Mouse (Mus musculus): ENCODE measurements around the gene Gal3st4. TPM values are rescaled to one million over a fixed set of nuclear protein-coding genes. Genes with fewer than 3 reads are reported as not detected.

Gal3st4 gene
- polyA plus RNA-seq, 1 experiment from 2014 or later = 0.60 TPM

GRCm38 (mm10) chr5:138258542-138258941 is 14.1 kb downstream of the Gal3st4 start:
- Histone ChIP-seq H3K27ac (ENCODE audit: low read depth, low read length) (peak overlapping the region; percentile 39; the same call in 1 of the 2 replicates), H3K9me3 (ENCODE audit: control insufficient read depth, low read length) (no peaks in the 10 kb centered on the region), H3K4me3 (ENCODE audit: low read depth, low read length) (no peak overlapping the region), H3K4me2 (no peak overlapping the region), H3K36me3 (ENCODE audit: control insufficient read depth, insufficient read depth, low read length) (peaks cover 21% of the 10 kb centered on the region), H3K4me1 (replicated peaks; ENCODE audit: control insufficient read depth, insufficient read depth, low read length) (peaks cover 59% of the 10 kb centered on the region), H3K27me3 (replicated peaks; ENCODE audit: control insufficient read depth, insufficient read depth, low read length) (no peaks in the 10 kb centered on the region), H3K9ac (ENCODE audit: low read depth, low read length) (0 out of 2 replicates have a peak overlapping the region, but pooled peaks have one; percentile 5)
- ATAC-seq (replicated peaks; ENCODE audit: low FRiP score) (no peak), DNase-seq (ENCODE audit: low spot score) (no peak)
- WGBS = 83% methylated on average over 6 of the region's 6 CpGs

DNA sequence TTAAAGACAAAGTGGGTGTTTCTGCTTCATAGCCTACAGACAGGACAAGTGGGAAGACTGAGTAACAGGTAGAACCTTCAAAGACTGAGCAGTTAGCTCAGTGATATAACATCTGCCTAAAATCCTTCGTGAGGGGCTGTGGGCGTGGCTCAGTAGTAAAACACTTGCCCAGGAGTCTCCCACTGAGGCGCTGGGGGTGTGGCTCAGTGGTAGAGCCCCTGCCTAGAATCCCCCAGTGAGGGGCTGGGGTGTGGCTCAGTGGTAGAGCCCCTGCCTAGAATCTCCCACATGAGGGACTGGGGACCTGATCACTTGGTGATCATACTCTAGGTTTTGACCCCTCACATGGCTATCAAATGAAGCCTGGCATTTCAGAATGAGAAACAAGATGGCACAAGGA is 14.6 kb downstream of the Gal3st4 start:
- Histone ChIP-seq H3K27ac (ENCODE audit: low read depth, low read length) (no peak overlapping the region), H3K4me2 (no peak overlapping the region), H3K4me1 (replicated peaks; ENCODE audit: control insufficient read depth, insufficient read depth, low read length) (peaks cover 58% of the 10 kb centered on the region), H3K36me3 (ENCODE audit: control insufficient read depth, insufficient read depth, low read length) (peaks cover 21% of the 10 kb centered on the region), H3K9me3 (ENCODE audit: control insufficient read depth, low read length) (no peaks in the 10 kb centered on the region), H3K27me3 (replicated peaks; ENCODE audit: control insufficient read depth, insufficient read depth, low read length) (no peaks in the 10 kb centered on the region), H3K4me3 (ENCODE audit: low read depth, low read length) (no peak overlapping the region), H3K9ac (ENCODE audit: low read depth, low read length) (0 out of 2 replicates have a peak overlapping the region, but pooled peaks have one; percentile 5)
- ATAC-seq (replicated peaks; ENCODE audit: low FRiP score) (no peak), DNase-seq (ENCODE audit: low spot score) (no peak)
- WGBS = 68% methylated on average over 3 of the region's 3 CpGs

GRCm38 (mm10) chr5:138257585-138257978 is 15.1 kb downstream of the Gal3st4 start:
- Histone ChIP-seq H3K9ac (ENCODE audit: low read depth, low read length) (no peak overlapping the region), H3K4me3 (ENCODE audit: low read depth, low read length) (no peak overlapping the region), H3K4me1 (replicated peaks; ENCODE audit: control insufficient read depth, insufficient read depth, low read length) (peaks cover 54% of the 10 kb centered on the region), H3K36me3 (ENCODE audit: control insufficient read depth, insufficient read depth, low read length) (peaks cover 21% of the 10 kb centered on the region), H3K27ac (ENCODE audit: low read depth, low read length) (no peak overlapping the region), H3K4me2 (peak overlapping the region; percentile 23), H3K27me3 (replicated peaks; ENCODE audit: control insufficient read depth, insufficient read depth, low read length) (no peaks in the 10 kb centered on the region), H3K9me3 (ENCODE audit: control insufficient read depth, low read length) (no peaks in the 10 kb centered on the region)
- WGBS = 83% methylated on average over 4 of the region's 4 CpGs
- DNase-seq (ENCODE audit: low spot score) = no peak
- ATAC-seq (replicated peaks; ENCODE audit: low FRiP score) = no peak

DNA sequence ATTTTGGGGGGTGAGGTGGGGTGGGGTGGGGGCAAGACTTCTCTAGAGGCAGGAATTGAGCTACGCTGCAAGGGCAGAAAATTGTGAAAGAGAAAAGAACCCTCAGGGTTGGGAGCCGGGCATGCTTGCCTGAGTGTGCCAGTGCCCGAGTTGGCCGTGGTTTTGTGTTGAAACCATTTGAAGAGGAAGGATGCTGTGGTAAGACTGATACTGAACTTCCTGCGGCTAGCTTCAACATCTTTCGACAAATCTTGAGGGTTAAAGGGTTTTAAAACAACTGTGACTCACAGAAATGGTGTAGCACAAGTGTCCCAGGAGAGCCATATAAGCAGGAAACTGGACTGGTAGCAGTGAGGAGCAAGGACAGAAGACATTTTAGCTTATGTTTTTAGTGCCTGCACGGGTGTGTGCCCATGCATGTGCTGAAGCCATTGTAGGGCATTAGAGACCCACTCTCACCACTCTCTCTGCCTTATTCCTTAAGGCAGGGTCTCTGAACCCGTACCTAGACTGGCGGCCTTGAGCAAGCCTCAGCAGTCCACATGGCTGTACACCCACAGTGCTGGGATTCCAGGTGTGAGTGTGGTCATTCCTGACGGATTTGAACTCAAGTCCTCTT is 15.6 kb downstream of the Gal3st4 start:
- Histone ChIP-seq H3K9ac (ENCODE audit: low read depth, low read length) (no peak overlapping the region), H3K4me1 (replicated peaks; ENCODE audit: control insufficient read depth, insufficient read depth, low read length) (peaks cover 49% of the 10 kb centered on the region)

DNA sequence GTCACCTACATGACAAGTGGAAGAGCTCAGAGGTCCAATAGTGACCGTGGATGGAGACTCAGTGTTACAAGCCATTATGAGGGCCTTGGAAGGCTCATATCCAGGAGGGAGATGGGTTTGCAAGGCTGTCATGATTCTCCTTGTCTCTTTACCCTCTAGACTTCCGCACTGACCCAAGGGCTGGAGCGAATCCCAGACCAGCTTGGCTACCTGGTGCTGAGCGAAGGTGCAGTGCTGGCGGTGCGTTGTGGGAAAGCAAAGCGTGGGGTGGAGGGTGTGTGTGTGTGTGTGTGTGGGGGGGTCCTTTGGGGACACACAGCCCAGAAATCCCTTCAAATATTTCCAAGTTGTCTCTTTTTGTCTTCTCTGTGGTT is 16.6 kb downstream of the Gal3st4 start:
- Histone ChIP-seq H3K4me2 (peak overlapping the region; percentile 96), H3K4me1 (replicated peaks; ENCODE audit: control insufficient read depth, insufficient read depth, low read length) (peaks cover 40% of the 10 kb centered on the region), H3K27me3 (replicated peaks; ENCODE audit: control insufficient read depth, insufficient read depth, low read length) (no peaks in the 10 kb centered on the region), H3K4me3 (ENCODE audit: low read depth, low read length) (peak overlapping the region; percentile 76), H3K27ac (ENCODE audit: low read depth, low read length) (peak overlapping the region; percentile 66), H3K9me3 (ENCODE audit: control insufficient read depth, low read length) (no peaks in the 10 kb centered on the region), H3K9ac (ENCODE audit: low read depth, low read length) (peak overlapping the region; percentile 81), H3K36me3 (ENCODE audit: control insufficient read depth, insufficient read depth, low read length) (peaks cover 13% of the 10 kb centered on the region)
- 12% methylated on average over 7 of the region's 7 CpGs for WGBS
- ATAC-seq (replicated peaks; ENCODE audit: low FRiP score) = no peak
- no peak for DNase-seq (ENCODE audit: low spot score)

More for the DNA sequence above, 15.6 kb downstream of the Gal3st4 start:
- H3K9me3 ChIP-seq (ENCODE audit: control insufficient read depth, low read length) = no peaks in the 10 kb centered on the region
- no peak overlapping the region; the same call in 1 of the 2 replicates for H3K4me3 ChIP-seq (ENCODE audit: low read depth, low read length)
- peak overlapping the region; percentile 23 for H3K4me2 ChIP-seq
- H3K27ac ChIP-seq (ENCODE audit: low read depth, low read length) = no peak overlapping the region
- no peaks in the 10 kb centered on the region for H3K27me3 ChIP-seq (replicated peaks; ENCODE audit: control insufficient read depth, insufficient read depth, low read length)
- DNase-seq (ENCODE audit: low spot score) (no peak), ATAC-seq (replicated peaks; ENCODE audit: low FRiP score) (no peak)
- peaks cover 19% of the 10 kb centered on the region for H3K36me3 ChIP-seq (ENCODE audit: control insufficient read depth, insufficient read depth, low read length)
- WGBS = 54% methylated on average over 10 of the region's 10 CpGs

- ATAC-seq (replicated peaks; ENCODE audit: low FRiP score) = peak; percentile 99
- H3K4me1 ChIP-seq (replicated peaks; ENCODE audit: control insufficient read depth, insufficient read depth, low read length) = peaks cover 38% of the 10 kb centered on the region
- under 1% methylated on average over 38 of the region's 38 CpGs for WGBS
Measured at GRCm38 (mm10) chr5:138255353-138256093, 17.1 kb downstream of the Gal3st4 start, which contains the start of gene Lamtor4. Lamtor4 (plus strand) TSS chr5:138255482.

GRCm38 (mm10) chr5:138253061-138253460 is 19.6 kb downstream of the Gal3st4 start:
- WGBS = 92% methylated on average over 3 of the region's 3 CpGs
- H3K9ac ChIP-seq (ENCODE audit: low read depth, low read length) = no peak overlapping the region
- ATAC-seq (replicated peaks; ENCODE audit: low FRiP score) = no peak
- H3K9me3 ChIP-seq (ENCODE audit: control insufficient read depth, low read length) = no peaks in the 10 kb centered on the region
- no peaks in the 10 kb centered on the region; the same call in 1 of the 2 replicates for H3K36me3 ChIP-seq (ENCODE audit: control insufficient read depth, insufficient read depth, low read length)
- DNase-seq (ENCODE audit: low spot score) = no peak
- H3K4me1 ChIP-seq (replicated peaks; ENCODE audit: control insufficient read depth, insufficient read depth, low read length) = peaks cover 16% of the 10 kb centered on the region
- no peak overlapping the region for H3K4me2 ChIP-seq
- no peak overlapping the region for H3K27ac ChIP-seq (ENCODE audit: low read depth, low read length)
- H3K4me3 ChIP-seq (ENCODE audit: low read depth, low read length) = no peak overlapping the region
- no peaks in the 10 kb centered on the region for H3K27me3 ChIP-seq (replicated peaks; ENCODE audit: control insufficient read depth, insufficient read depth, low read length)

More at GRCm38 (mm10) chr5:138255353-138256093, 17.1 kb downstream of the Gal3st4 start, which contains the start of gene Lamtor4:
- Histone ChIP-seq H3K9ac (ENCODE audit: low read depth, low read length) (peak within 1 kb of the TSS; percentile 81), H3K4me2 (peak within 1 kb of the TSS; percentile 96), H3K27me3 (replicated peaks; ENCODE audit: control insufficient read depth, insufficient read depth, low read length) (no peaks in the 10 kb centered on the region), H3K9me3 (ENCODE audit: control insufficient read depth, low read length) (no peaks in the 10 kb centered on the region), H3K27ac (ENCODE audit: low read depth, low read length) (peak within 1 kb of the TSS; percentile 66), H3K4me3 (ENCODE audit: low read depth, low read length) (peak within 1 kb of the TSS; percentile 76), H3K36me3 (ENCODE audit: control insufficient read depth, insufficient read depth, low read length) (peaks cover 11% of the 10 kb centered on the region)
- peak; percentile 87 for DNase-seq (ENCODE audit: low spot score)

- no peaks in the 10 kb centered on the region for H3K9me3 ChIP-seq (ENCODE audit: control insufficient read depth, low read length)
- no peak for ATAC-seq (replicated peaks; ENCODE audit: low FRiP score)
- H3K27ac ChIP-seq (ENCODE audit: low read depth, low read length) = no peak overlapping the region
- H3K4me1 ChIP-seq (replicated peaks; ENCODE audit: control insufficient read depth, insufficient read depth, low read length) = peaks cover 6% of the 10 kb centered on the region
- no peak overlapping the region for H3K9ac ChIP-seq (ENCODE audit: low read depth, low read length)
- no peak overlapping the region for H3K4me2 ChIP-seq
- H3K4me3 ChIP-seq (ENCODE audit: low read depth, low read length) = no peak overlapping the region
- H3K36me3 ChIP-seq (ENCODE audit: control insufficient read depth, insufficient read depth, low read length) = no peaks in the 10 kb centered on the region
- DNase-seq (ENCODE audit: low spot score) = no peak
- H3K27me3 ChIP-seq (replicated peaks; ENCODE audit: control insufficient read depth, insufficient read depth, low read length) = no peaks in the 10 kb centered on the region
- 85% methylated on average over 12 of the region's 12 CpGs for WGBS
Measured at GRCm38 (mm10) chr5:138251144-138251543, 21.5 kb downstream of the Gal3st4 start.

Measured in liver, embryonic 11.5 days (tissue).